Mouse (Mus musculus): ENCODE results near the gene Tspan3. TPM values are rescaled to one million over a fixed set of nuclear protein-coding genes. Genes with fewer than 3 reads are reported as not detected.

Gene Tspan3
- polyA plus RNA-seq, 1 experiment from 2014 or later = 416 TPM

GRCm38 (mm10) chr9:56196921-56197320 lies 31.6 kb upstream of the Tspan3 start:
- H3K27me3 ChIP-seq (replicated peaks; ENCODE audit: control insufficient read depth, insufficient read depth, low read length) = no peaks in the 10 kb centered on the region
- no peaks in the 10 kb centered on the region for H3K9me3 ChIP-seq (ENCODE audit: control insufficient read depth, low read length)
- H3K9ac ChIP-seq (ENCODE audit: low read depth, low read length) = no peak overlapping the region
- H3K4me1 ChIP-seq (ENCODE audit: control insufficient read depth, insufficient read depth, low read length) = peaks cover 6% of the 10 kb centered on the region; the same call in 1 of the 2 replicates
- H3K27ac ChIP-seq (ENCODE audit: low read length) = no peak overlapping the region
- ATAC-seq = no peak
- no peaks in the 10 kb centered on the region for H3K36me3 ChIP-seq (ENCODE audit: control insufficient read depth, insufficient read depth, low read length)
- no peak overlapping the region for H3K4me2 ChIP-seq (ENCODE audit: low read depth, low read length)
- H3K4me3 ChIP-seq (ENCODE audit: low read length) = no peak overlapping the region
- 77% methylated on average over 4 of the region's 4 CpGs for WGBS

GRCm38 (mm10) chr9:56195193-56195592 lies 29.9 kb upstream of the Tspan3 start:
- Histone ChIP-seq H3K27me3 (replicated peaks; ENCODE audit: control insufficient read depth, insufficient read depth, low read length) (no peaks in the 10 kb centered on the region), H3K4me1 (ENCODE audit: control insufficient read depth, insufficient read depth, low read length) (no peaks in the 10 kb centered on the region), H3K36me3 (ENCODE audit: control insufficient read depth, insufficient read depth, low read length) (no peaks in the 10 kb centered on the region), H3K27ac (ENCODE audit: low read length) (no peak overlapping the region), H3K9ac (ENCODE audit: low read depth, low read length) (no peak overlapping the region), H3K4me3 (ENCODE audit: low read length) (no peak overlapping the region), H3K9me3 (ENCODE audit: control insufficient read depth, low read length) (no peaks in the 10 kb centered on the region), H3K4me2 (ENCODE audit: low read depth, low read length) (no peak overlapping the region)
- no peak for ATAC-seq
- WGBS = 71% methylated on average over 3 of the region's 3 CpGs

- ATAC-seq = no peak
- H3K9me3 ChIP-seq (ENCODE audit: control insufficient read depth, low read length) = no peaks in the 10 kb centered on the region
Observed at GRCm38 (mm10) chr9:56191498-56192455, 26.5 kb upstream of the Tspan3 start.

GRCm38 (mm10) chr9:56180118-56180781 lies 15.0 kb upstream of the Tspan3 start:
- H3K9me3 ChIP-seq (ENCODE audit: control insufficient read depth, low read length) = no peaks in the 10 kb centered on the region
- H3K27me3 ChIP-seq (replicated peaks; ENCODE audit: control insufficient read depth, insufficient read depth, low read length) = no peaks in the 10 kb centered on the region
- no peaks in the 10 kb centered on the region for H3K36me3 ChIP-seq (ENCODE audit: control insufficient read depth, insufficient read depth, low read length)
- no peak overlapping the region for H3K9ac ChIP-seq (ENCODE audit: low read depth, low read length)
- no peak overlapping the region for H3K4me2 ChIP-seq (ENCODE audit: low read depth, low read length)
- WGBS = 41% methylated on average over 8 of the region's 8 CpGs
- H3K27ac ChIP-seq (ENCODE audit: low read length) = no peak overlapping the region
- no peak for ATAC-seq
- peaks cover 8% of the 10 kb centered on the region for H3K4me1 ChIP-seq (ENCODE audit: control insufficient read depth, insufficient read depth, low read length)
- H3K4me3 ChIP-seq (ENCODE audit: low read length) = no peak overlapping the region

More at GRCm38 (mm10) chr9:56191498-56192455, 26.5 kb upstream of the Tspan3 start:
- Histone ChIP-seq H3K4me3 (ENCODE audit: low read length) (no peak overlapping the region), H3K4me2 (ENCODE audit: low read depth, low read length) (no peak overlapping the region), H3K4me1 (ENCODE audit: control insufficient read depth, insufficient read depth, low read length) (no peaks in the 10 kb centered on the region), H3K27me3 (replicated peaks; ENCODE audit: control insufficient read depth, insufficient read depth, low read length) (no peaks in the 10 kb centered on the region), H3K27ac (ENCODE audit: low read length) (no peak overlapping the region), H3K36me3 (ENCODE audit: control insufficient read depth, insufficient read depth, low read length) (no peaks in the 10 kb centered on the region), H3K9ac (ENCODE audit: low read depth, low read length) (no peak overlapping the region)
- 62% methylated on average over 11 of the region's 11 CpGs for WGBS

- WGBS = 73% methylated on average over 6 of the region's 6 CpGs
Observed at GRCm38 (mm10) chr9:56179416-56180117, 14.3 kb upstream of the Tspan3 start.

GRCm38 (mm10) chr9:56177354-56177753 lies 12.1 kb upstream of the Tspan3 start:
- Histone ChIP-seq H3K4me1 (ENCODE audit: control insufficient read depth, insufficient read depth, low read length) (peaks cover 8% of the 10 kb centered on the region), H3K4me3 (ENCODE audit: low read length) (no peak overlapping the region), H3K27me3 (replicated peaks; ENCODE audit: control insufficient read depth, insufficient read depth, low read length) (no peaks in the 10 kb centered on the region), H3K9ac (ENCODE audit: low read depth, low read length) (no peak overlapping the region), H3K9me3 (ENCODE audit: control insufficient read depth, low read length) (no peaks in the 10 kb centered on the region), H3K4me2 (ENCODE audit: low read depth, low read length) (no peak overlapping the region), H3K27ac (ENCODE audit: low read length) (no peak overlapping the region), H3K36me3 (ENCODE audit: control insufficient read depth, insufficient read depth, low read length) (no peaks in the 10 kb centered on the region)
- WGBS = 67% methylated on average over 4 of the region's 4 CpGs
- ATAC-seq = no peak

More at GRCm38 (mm10) chr9:56179416-56180117, 14.3 kb upstream of the Tspan3 start:
- no peaks in the 10 kb centered on the region for H3K27me3 ChIP-seq (replicated peaks; ENCODE audit: control insufficient read depth, insufficient read depth, low read length)
- peak; percentile 81 for ATAC-seq
- peaks cover 8% of the 10 kb centered on the region for H3K4me1 ChIP-seq (ENCODE audit: control insufficient read depth, insufficient read depth, low read length)
- no peak overlapping the region for H3K4me2 ChIP-seq (ENCODE audit: low read depth, low read length)
- H3K9ac ChIP-seq (ENCODE audit: low read depth, low read length) = no peak overlapping the region
- no peak overlapping the region for H3K4me3 ChIP-seq (ENCODE audit: low read length)
- no peaks in the 10 kb centered on the region for H3K36me3 ChIP-seq (ENCODE audit: control insufficient read depth, insufficient read depth, low read length)
- H3K9me3 ChIP-seq (ENCODE audit: control insufficient read depth, low read length) = no peaks in the 10 kb centered on the region
- no peak overlapping the region for H3K27ac ChIP-seq (ENCODE audit: low read length)

- ATAC-seq = no peak
- Histone ChIP-seq H3K4me1 (ENCODE audit: control insufficient read depth, insufficient read depth, low read length) (peaks cover 6% of the 10 kb centered on the region), H3K27ac (ENCODE audit: low read length) (no peak overlapping the region), H3K9me3 (ENCODE audit: control insufficient read depth, low read length) (no peaks in the 10 kb centered on the region), H3K4me2 (ENCODE audit: low read depth, low read length) (no peak overlapping the region), H3K27me3 (replicated peaks; ENCODE audit: control insufficient read depth, insufficient read depth, low read length) (no peaks in the 10 kb centered on the region), H3K9ac (ENCODE audit: low read depth, low read length) (no peak overlapping the region), H3K4me3 (ENCODE audit: low read length) (no peak overlapping the region), H3K36me3 (ENCODE audit: control insufficient read depth, insufficient read depth, low read length) (no peaks in the 10 kb centered on the region)
- WGBS = 83% methylated on average over 3 of the region's 3 CpGs
Observed at GRCm38 (mm10) chr9:56175316-56175715, 10.0 kb upstream of the Tspan3 start.

- Histone ChIP-seq H3K4me1 (ENCODE audit: control insufficient read depth, insufficient read depth, low read length) (no peaks in the 10 kb centered on the region), H3K4me3 (ENCODE audit: low read length) (no peak overlapping the region), H3K36me3 (ENCODE audit: control insufficient read depth, insufficient read depth, low read length) (no peaks in the 10 kb centered on the region), H3K27me3 (replicated peaks; ENCODE audit: control insufficient read depth, insufficient read depth, low read length) (no peaks in the 10 kb centered on the region), H3K9me3 (ENCODE audit: control insufficient read depth, low read length) (no peaks in the 10 kb centered on the region), H3K27ac (ENCODE audit: low read length) (no peak overlapping the region), H3K4me2 (ENCODE audit: low read depth, low read length) (no peak overlapping the region), H3K9ac (ENCODE audit: low read depth, low read length) (no peak overlapping the region)
- no peak for ATAC-seq
- WGBS = 76% methylated on average over 6 of the region's 6 CpGs
Observed at GRCm38 (mm10) chr9:56167690-56168089, 2.4 kb upstream of the Tspan3 start.

GRCm38 (mm10) chr9:56166161-56166560 lies 884 bp upstream of the Tspan3 start:
- Histone ChIP-seq H3K36me3 (ENCODE audit: control insufficient read depth, insufficient read depth, low read length) (no peaks in the 10 kb centered on the region), H3K4me3 (ENCODE audit: low read length) (no peak overlapping the region), H3K9me3 (ENCODE audit: control insufficient read depth, low read length) (no peaks in the 10 kb centered on the region), H3K9ac (ENCODE audit: low read depth, low read length) (no peak overlapping the region), H3K4me2 (ENCODE audit: low read depth, low read length) (no peak overlapping the region), H3K4me1 (ENCODE audit: control insufficient read depth, insufficient read depth, low read length) (no peaks in the 10 kb centered on the region), H3K27me3 (replicated peaks; ENCODE audit: control insufficient read depth, insufficient read depth, low read length) (no peaks in the 10 kb centered on the region), H3K27ac (ENCODE audit: low read length) (no peak overlapping the region)
- WGBS = 50% methylated on average over 5 of the region's 5 CpGs
- no peak for ATAC-seq
